Mouse (Mus musculus) forebrain, postnatal 0 days (tissue): ENCODE measurements around the gene Rtf2. TPM values are rescaled to one million over a fixed set of nuclear protein-coding genes. Genes with fewer than 3 reads are reported as not detected.

Source experiments
- ATAC-seq: fragments of 200-750 bp; cut with Nextera tagmentation; 2 replicates; pipeline ENCODE4 v1.8.0; 2017; ENCODE audit warnings: mild to moderate bottlenecking, moderate library complexity
- DNase-seq: peaks from one replicate; pipeline ENCODE4 v3.0.0-alpha.2; 2015
- H3K27ac ChIP-seq: fragments of 300-500 bp; sonication (generic); 2 replicates; pipeline ENCODE4 v1.5.1; 2014; ENCODE audit warnings: low read depth, mild to moderate bottlenecking, antibody characterized with exemption, low read length, moderate library complexity, mixed read lengths
- H3K27me3 ChIP-seq: fragments of 300-500 bp; sonication (generic); 2 replicates; pipeline ENCODE4 v1.6.1; 2014; ENCODE audit warnings: mild to moderate bottlenecking, low read length, mixed read lengths; ENCODE audit not compliant: insufficient read depth
- H3K36me3 ChIP-seq: fragments of 300-500 bp; sonication (generic); 2 replicates; pipeline ENCODE4 v1.6.1; 2014; ENCODE audit warnings: mild to moderate bottlenecking, moderate library complexity; ENCODE audit not compliant: insufficient read depth
- H3K4me1 ChIP-seq: fragments of 300-500 bp; sonication (generic); 2 replicates; pipeline ENCODE4 v1.6.1; 2014; ENCODE audit warnings: antibody characterized with exemption; ENCODE audit not compliant: insufficient read depth
- H3K4me2 ChIP-seq: fragments of 300-500 bp; sonication (generic); 2 replicates; pipeline ENCODE4 v1.6.1; 2014; ENCODE audit warnings: low read depth, mild to moderate bottlenecking, moderate library complexity
- H3K4me3 ChIP-seq: fragments of 300-500 bp; sonication (generic); 2 replicates; pipeline ENCODE4 v1.5.1; 2014; ENCODE audit warnings: low read depth, low read length, mixed read lengths
- H3K9ac ChIP-seq: fragments of 300-500 bp; sonication (generic); 2 replicates; pipeline ENCODE4 v1.6.1; 2014; ENCODE audit warnings: mild to moderate bottlenecking
- H3K9me3 ChIP-seq: fragments of 300-500 bp; sonication (generic); 2 replicates; pipeline ENCODE4 v1.6.1; 2016; ENCODE audit warnings: low read length
- CTCF ChIP-seq: sonication (generic); IDR thresholded peaks from 2 replicates; pipeline ENCODE4 v1.5.1; 2016; ENCODE audit warnings: antibody characterized with exemption, control low read depth, low read depth
- WGBS: fragments of 180-500 bp; shearing (Covaris S2); extraction: QIAGEN DNeasy Blood & Tissue Kit; methylation state at CpG from one replicate; pipeline ENCODE4 v1.1.7; 2014; 5-methylcytosine and 5-hydroxymethylcytosine counted together
- polyA plus RNA-seq: library from polyadenylated mRNA; unstranded; fragments of >200 nt; fragmentation: Nextera tagmentation; extraction: Ambion mirVana; gene quantifications from 2 replicates; pipeline ENCODE4 v1.2.1, GENCODE M21; 2015
- total RNA-seq: library from RNA; depleted of rRNA; stranded (reverse); fragments of >200 nt; gene quantifications from 2 replicates; pipeline ENCODE4 v1.2.3, GENCODE M21; 2014

Gene Rtf2
- total and polyA plus RNA-seq, 2 experiments from 2014 or later, result 84.0 to 99.6 TPM

- Histone ChIP-seq H3K4me3 (no peak overlapping the region), H3K4me2 (no peak overlapping the region), H3K36me3 (no peaks in the 10 kb centered on the region), H3K27me3 (no peaks in the 10 kb centered on the region), H3K4me1 (no peaks in the 10 kb centered on the region), H3K27ac (no peak overlapping the region), H3K9ac (no peak overlapping the region), H3K9me3 (no peaks in the 10 kb centered on the region)
- ATAC-seq (peak; percentile 42), DNase-seq (peak; percentile 26)
- WGBS, result 6% methylated on average over 9 of the region's 9 CpGs
- TF ChIP-seq CTCF, result no peak
Measured at GRCm38 (mm10) chr2:172412454-172412853, 27.9 kb upstream of the Rtf2 start.

GRCm38 (mm10) chr2:172413273-172413672, 27.1 kb upstream of the Rtf2 start:
- WGBS, result 32% methylated on average over 4 of the region's 4 CpGs
- Histone ChIP-seq H3K27me3 (no peaks in the 10 kb centered on the region), H3K27ac (no peak overlapping the region), H3K36me3 (no peaks in the 10 kb centered on the region), H3K4me2 (no peak overlapping the region), H3K4me3 (no peak overlapping the region), H3K9ac (no peak overlapping the region), H3K4me1 (no peaks in the 10 kb centered on the region), H3K9me3 (no peaks in the 10 kb centered on the region)
- TF ChIP-seq CTCF, result no peak
- no peak for DNase-seq
- no peak for ATAC-seq

GRCm38 (mm10) chr2:172413894-172414293, 26.5 kb upstream of the Rtf2 start:
- DNase-seq (no peak), ATAC-seq (no peak)
- Histone ChIP-seq H3K27ac (no peak overlapping the region), H3K4me1 (no peaks in the 10 kb centered on the region), H3K36me3 (no peaks in the 10 kb centered on the region), H3K4me2 (no peak overlapping the region), H3K9me3 (no peaks in the 10 kb centered on the region), H3K4me3 (no peak overlapping the region), H3K27me3 (no peaks in the 10 kb centered on the region), H3K9ac (no peak overlapping the region)
- TF ChIP-seq CTCF, result no peak
- 64% methylated on average over 5 of the region's 5 CpGs for WGBS

GRCm38 (mm10) chr2:172416218-172416617, 24.1 kb upstream of the Rtf2 start:
- Histone ChIP-seq H3K4me1 (no peaks in the 10 kb centered on the region), H3K4me3 (no peak overlapping the region), H3K4me2 (no peak overlapping the region), H3K27ac (no peak overlapping the region), H3K9me3 (no peaks in the 10 kb centered on the region), H3K9ac (no peak overlapping the region), H3K27me3 (no peaks in the 10 kb centered on the region), H3K36me3 (no peaks in the 10 kb centered on the region)
- no peak for DNase-seq
- 63% methylated on average over 12 of the region's 12 CpGs for WGBS
- ATAC-seq, result no peak
- TF ChIP-seq CTCF, result no peak

- Histone ChIP-seq H3K9me3 (no peaks in the 10 kb centered on the region), H3K4me1 (no peaks in the 10 kb centered on the region), H3K27ac (no peak overlapping the region), H3K36me3 (no peaks in the 10 kb centered on the region), H3K27me3 (no peaks in the 10 kb centered on the region), H3K4me3 (no peak overlapping the region), H3K9ac (no peak overlapping the region), H3K4me2 (no peak overlapping the region)
- ATAC-seq (no peak), DNase-seq (no peak)
- no peak for TF ChIP-seq CTCF
- 90% methylated on average over 5 of the region's 5 CpGs for WGBS
Measured at GRCm38 (mm10) chr2:172416876-172417275, 23.5 kb upstream of the Rtf2 start.

- ATAC-seq (no peak), DNase-seq (no peak)
- WGBS, result 91% methylated on average over 5 of the region's 5 CpGs
- no peak overlapping the region for H3K27ac ChIP-seq
- no peaks in the 10 kb centered on the region for H3K9me3 ChIP-seq
- H3K36me3 ChIP-seq, result no peaks in the 10 kb centered on the region
- H3K4me2 ChIP-seq, result no peak overlapping the region
- no peak overlapping the region for H3K9ac ChIP-seq
- H3K4me1 ChIP-seq, result no peaks in the 10 kb centered on the region
- no peak overlapping the region for H3K4me3 ChIP-seq
- TF ChIP-seq CTCF, result no peak
- no peaks in the 10 kb centered on the region for H3K27me3 ChIP-seq
Measured at GRCm38 (mm10) chr2:172418208-172418607, 22.1 kb upstream of the Rtf2 start.

GRCm38 (mm10) chr2:172430609-172431008, 9.7 kb upstream of the Rtf2 start:
- Histone ChIP-seq H3K27me3 (no peaks in the 10 kb centered on the region), H3K4me3 (no peak overlapping the region), H3K9me3 (no peaks in the 10 kb centered on the region), H3K4me2 (no peak overlapping the region), H3K4me1 (no peaks in the 10 kb centered on the region), H3K27ac (no peak overlapping the region), H3K36me3 (no peaks in the 10 kb centered on the region), H3K9ac (no peak overlapping the region)
- 77% methylated on average over 1 of the region's 1 CpGs for WGBS
- no peak for ATAC-seq
- TF ChIP-seq CTCF, result no peak
- DNase-seq, result no peak

GRCm38 (mm10) chr2:172433746-172434145, 6.6 kb upstream of the Rtf2 start:
- Histone ChIP-seq H3K4me2 (no peak overlapping the region), H3K4me1 (no peaks in the 10 kb centered on the region), H3K9ac (no peak overlapping the region), H3K36me3 (no peaks in the 10 kb centered on the region), H3K27me3 (no peaks in the 10 kb centered on the region), H3K4me3 (no peak overlapping the region), H3K27ac (no peak overlapping the region), H3K9me3 (no peaks in the 10 kb centered on the region)
- ATAC-seq (no peak), DNase-seq (no peak)
- WGBS, result 57% methylated on average over 5 of the region's 5 CpGs
- TF ChIP-seq CTCF, result no peak
